Mouse (Mus musculus): ENCODE data around the gene Nedd8.

GRCm38 (mm10) chr14:55659960-55660573 lies 11.9 kb downstream of the Nedd8 start, which contains the start of gene Mdp1:
- TF ChIP-seq CTCF (IDR thresholded peaks at IDR 0.05; ENCODE audit: control insufficient read depth, insufficient read depth, insufficient replicate concordance, low read depth, low read length) = peak; percentile 43; the same call in 1 of the 2 replicates
- peak; percentile 36; the same call in 1 of the 2 replicates for TF ChIP-seq POLR2A (IDR thresholded peaks at IDR 0.05; ENCODE audit: control insufficient read depth, low read depth, low read length)
